Mouse (Mus musculus) kidney, adult 11 months (tissue): ENCODE data around the gene Izumo1.
A peak's percentile ranks its signal among the peaks of the same experiment; 100 is the strongest.

Experiments
- DNase-seq: peaks from one replicate; pipeline ENCODE4 v3.0.0; 2022

Gene Izumo1

DNA sequence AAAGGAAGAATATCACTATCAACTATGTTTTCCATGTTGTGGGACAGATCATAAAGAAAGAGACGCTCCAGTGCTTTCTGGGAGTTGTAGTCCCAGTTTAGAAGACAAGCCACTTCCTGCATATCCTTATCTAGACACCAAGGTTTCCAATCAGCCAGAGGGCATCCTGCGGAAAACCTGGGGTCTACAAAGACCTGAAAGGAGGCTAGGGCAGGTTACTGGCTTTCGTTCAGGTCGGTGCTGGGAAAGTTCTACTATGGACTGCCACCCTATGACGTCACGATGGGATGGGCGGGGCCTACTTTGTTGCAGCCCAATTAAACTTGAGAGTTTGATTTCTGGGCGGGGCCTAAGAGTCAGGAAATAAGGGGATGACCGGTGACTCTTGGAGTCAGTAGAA is at the start of gene Izumo1:
Izumo1 (plus strand) TSS at position 369 of the 400 bp plus-strand sequence.
- no peak for DNase-seq

DNA sequence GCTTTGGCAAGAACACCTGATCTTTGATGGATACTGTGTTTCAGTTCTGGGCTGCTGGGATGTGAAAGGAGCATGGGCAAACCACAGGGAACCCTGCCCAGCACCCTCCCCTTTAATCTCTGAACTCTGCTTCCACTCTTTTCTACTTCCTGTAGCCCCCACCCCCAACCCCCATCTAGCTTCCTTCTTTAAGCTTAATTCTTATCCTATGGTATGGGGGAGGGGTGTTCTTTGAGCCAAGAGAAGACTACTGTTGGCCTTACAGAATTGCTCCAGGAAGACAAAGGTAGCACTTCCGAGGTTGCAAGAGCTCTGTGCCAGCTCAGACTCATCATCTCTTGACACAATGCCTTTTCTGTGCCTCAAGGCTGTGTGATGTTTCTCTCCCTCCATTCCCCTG is 49.6 kb upstream of the Izumo1 start:
- no peak for DNase-seq

DNA sequence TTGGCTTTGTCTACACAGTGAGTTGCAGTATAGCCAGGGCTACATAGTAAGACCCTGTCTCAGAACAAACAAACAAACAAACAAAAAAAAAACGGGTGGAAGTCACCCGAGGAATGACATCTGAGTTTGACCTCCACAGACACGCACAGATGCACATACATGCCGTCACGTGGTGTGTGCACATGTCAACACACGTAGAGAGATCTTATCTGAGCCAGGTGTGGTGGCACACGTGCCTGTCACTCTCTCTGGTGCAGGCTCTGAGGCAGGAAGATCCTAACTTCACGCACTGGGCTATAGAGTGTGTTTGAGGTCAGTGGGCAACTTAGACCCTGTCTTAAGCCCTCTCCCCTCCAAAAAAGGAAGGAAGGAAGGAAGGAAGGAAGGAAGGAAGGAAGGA is 47.7 kb upstream of the Izumo1 start:
- peak; percentile 66 for DNase-seq

DNA sequence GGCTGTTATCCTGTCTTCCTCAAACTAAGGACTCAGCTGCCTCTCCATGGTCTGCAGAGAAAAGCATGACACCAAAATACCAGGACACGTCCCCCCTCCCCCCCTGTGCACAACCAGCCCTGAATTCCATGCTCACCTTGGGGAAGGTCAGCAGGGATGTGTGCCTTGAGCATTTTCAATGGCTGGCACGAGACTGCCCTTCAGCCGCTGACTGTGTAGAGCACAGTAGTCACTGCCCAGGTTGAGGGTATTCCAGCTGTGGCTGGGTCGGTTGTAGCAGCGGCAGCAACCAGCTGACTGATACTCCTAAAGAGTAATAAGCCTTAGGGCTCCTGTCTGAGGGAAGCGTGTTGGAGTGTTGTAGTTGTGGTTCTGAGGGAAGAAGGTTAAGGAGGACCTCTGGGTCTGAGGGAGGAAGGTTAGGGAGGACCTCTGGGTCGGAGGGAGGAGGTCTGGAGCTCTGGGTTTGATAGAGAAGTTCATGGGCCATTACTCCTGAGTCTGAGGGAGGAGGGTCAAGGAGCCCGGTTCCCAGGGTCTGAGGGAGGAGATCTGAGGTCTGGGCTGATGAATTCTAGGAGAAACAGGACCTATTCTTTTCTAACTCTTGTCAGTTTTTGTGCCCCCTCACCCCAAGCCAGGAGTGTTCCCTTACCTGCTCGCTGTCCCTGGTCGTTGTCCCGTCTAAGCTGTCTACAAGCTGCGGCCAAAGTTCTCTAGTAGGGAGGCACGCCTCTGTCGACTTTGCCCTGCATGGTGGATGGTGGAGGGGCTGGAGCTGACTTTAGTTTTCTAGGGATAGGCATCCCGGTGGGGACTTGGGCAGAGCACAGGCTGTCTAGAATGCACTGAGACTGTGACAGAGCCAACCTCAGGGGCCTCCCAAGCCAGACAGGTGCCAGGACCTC is 46.9 kb upstream of the Izumo1 start:
- DNase-seq: peak; percentile 82

DNA sequence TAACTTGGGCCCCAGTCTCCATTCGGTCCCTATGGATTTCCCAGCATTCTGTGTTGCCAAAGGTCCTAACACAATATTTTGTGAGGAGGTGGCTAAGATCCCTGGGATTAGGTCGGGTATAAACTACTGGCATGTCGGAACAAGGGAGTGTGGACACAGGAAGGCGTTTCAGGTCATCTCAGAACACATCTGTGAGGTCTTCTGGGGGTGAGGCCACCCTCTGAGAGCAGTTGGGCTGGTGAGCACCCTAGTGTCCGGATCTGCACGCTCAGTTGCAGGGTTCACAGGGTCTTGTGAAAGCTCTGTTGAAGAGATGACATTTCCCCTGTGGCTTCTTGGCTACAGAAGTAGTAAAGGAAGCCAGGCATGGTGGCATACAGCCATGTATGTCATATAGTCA is 35.7 kb upstream of the Izumo1 start:
- no peak for DNase-seq

DNA sequence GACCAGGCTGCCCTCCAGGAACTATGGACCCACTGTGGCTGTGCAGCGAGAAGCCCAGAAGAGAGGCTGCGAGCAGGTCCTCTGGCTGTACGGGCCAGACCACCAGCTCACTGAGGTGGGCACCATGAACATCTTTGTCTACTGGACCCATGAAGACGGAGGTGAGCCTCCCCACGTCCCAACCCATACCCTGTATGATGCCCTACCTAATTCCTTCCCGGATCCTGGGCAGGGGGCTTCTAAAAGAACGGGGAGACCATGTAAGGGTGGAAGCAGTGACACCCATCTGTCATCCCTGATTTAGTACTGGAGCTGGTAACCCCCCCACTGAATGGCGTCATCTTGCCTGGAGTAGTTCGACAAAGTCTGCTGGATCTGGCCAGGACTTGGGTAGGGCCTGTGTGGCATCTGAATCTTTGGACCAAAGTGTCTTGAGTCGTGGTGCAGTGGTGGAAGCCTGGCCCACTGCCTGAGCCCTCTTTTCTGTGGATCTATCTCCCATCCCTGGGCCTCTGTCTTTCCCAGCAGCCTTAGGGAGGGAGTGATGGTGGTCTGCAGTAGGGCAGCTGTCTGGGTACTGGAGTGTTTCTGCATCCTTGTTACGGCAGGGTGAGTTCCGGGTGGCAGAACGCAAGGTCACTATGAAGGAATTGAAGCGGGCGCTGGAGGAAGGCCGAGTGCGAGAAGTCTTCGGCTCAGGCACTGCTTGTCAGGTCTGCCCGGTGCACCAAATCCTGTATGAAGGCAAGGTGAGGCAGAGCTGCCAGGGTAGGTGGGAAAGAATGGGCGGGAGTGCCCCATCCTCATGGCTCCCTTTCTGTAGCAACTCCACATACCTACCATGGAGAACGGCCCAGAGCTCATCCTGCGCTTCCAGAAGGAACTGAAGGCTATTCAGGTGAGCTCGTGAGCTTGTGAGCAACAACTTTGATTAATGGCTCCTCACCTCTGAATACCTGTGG is 33.7 kb upstream of the Izumo1 start:
- no peak for DNase-seq

DNA sequence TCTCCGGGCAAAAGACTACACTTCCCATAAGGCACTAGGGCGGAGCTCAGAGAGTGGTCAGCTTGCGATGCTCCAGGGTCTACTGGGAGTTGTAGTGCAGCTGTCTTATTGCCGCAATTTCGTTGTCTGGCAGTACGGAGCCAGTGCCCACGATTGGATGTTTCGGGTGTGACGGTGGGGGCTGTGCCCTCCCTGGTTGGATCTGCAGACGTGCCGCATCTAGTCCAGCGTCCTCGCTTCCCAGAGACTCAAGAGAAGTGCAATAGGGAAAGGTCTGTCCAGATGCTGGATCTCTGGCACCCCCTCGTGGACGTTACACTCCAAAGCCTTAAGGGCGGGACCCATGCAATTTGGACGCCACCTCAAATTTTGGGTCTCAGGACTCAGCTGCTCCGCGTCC is 32.4 kb upstream of the Izumo1 start:
- DNase-seq: peak; percentile 97

DNA sequence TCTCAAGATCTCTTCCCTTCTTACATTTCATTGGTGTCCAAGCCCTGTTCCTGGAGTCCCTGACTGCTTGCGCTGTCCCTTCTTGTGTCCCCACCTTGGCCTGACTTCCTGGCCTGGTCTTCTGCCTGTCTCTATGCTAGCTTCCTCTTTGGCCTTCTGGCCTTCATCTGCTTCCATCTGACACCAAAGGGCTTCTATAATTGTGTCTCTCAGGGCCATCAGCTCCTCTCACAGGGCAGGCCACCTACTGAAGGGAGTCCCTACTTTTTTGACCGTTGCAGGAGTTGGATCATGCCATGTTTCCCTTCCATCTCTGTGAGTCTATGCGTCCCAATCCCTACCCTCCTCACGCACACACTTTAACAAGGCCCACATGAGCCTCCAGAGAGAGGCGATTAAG is 31.7 kb upstream of the Izumo1 start:
- DNase-seq: no peak

DNA sequence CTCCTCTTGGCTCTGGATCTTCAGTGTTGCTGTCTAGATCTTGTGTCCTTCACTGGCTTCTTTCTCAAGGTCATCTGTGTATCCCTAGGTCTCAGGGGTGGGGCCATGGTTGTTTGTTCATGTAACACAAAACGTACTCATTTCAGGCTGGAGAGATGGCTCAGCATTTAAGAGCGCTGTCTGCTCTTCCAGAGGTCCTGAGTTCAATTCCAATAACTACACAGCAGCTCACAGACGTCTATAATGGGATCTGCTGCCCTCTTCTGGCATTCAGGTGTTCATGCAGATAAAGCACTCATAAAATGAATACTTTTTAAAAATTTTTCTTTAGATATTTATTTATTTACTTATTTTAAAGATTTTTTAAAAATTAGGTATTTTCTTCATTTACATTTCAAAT is 30.7 kb upstream of the Izumo1 start:
- no peak for DNase-seq

DNA sequence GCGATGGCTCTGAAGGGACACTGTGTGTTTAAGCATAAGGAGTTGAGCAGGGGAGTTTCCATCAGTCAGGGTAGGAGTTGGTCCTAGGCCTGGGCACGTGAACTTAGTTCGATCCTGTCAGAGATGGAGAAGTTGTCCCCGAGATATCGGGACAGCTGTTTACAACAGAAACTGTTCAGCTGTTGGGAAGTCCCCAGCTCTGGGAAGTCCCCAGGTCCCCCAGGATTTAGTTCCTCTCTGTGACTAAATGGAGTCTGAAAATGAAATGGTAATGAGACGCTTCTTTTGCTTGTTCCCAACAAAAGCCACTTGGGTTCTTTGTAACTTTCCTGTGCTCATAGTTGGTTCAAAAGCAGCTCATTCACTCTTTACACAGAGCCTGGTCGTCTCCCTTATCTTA is 29.7 kb upstream of the Izumo1 start:
- DNase-seq: no peak

DNA sequence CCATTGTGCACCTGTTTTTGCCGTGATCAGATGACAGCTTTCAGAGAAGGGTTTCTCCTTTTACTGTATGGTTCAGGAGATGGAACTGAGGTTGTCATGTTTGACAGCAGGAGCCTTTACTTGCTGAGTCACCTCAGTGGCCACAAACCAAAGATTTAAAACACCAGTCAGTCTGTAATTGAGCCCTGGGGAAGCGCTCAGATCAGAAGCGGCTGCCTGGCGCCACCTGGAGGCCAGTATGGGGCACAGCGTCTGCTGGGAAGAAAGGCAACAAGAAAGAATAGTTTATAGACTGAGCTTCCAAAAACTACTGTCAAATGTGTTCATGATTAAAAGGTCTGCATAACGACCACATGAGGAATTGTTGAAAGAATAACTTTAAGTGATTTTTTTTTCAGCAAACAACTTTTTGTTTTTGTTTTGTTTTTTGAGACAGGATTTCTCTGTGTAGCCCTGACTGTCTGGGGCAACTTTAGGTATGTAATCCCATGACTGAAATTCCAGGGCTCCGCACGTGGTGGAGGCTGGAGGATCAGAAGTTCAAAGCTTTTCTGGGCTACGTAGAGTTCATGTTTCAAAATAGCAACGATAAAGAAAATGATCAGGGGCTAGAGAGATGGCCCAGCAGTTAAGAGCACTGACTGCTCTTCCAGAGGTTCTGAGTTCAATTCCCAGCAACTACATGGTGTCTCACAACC is 28.3 kb upstream of the Izumo1 start:
- no peak for DNase-seq

DNA sequence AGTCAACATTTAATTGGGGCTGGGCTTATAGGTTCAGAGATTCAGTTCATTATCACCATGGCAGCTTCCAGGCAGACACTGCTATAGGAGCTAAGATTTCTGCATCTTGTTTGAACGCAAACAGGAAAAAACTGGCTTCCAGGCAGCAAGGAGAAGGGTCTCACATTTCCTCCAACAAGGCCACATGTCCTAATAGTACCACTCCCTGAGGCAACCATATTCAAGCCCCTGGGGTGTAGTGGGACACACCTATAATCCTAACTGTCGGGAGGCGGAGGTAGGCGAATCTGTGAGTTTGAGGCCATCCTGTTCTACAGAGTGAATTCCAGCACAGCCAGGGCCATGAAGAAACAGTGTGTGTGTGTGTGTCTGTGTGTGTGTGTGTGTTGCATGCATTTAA is 26.4 kb upstream of the Izumo1 start:
- DNase-seq: no peak

DNA sequence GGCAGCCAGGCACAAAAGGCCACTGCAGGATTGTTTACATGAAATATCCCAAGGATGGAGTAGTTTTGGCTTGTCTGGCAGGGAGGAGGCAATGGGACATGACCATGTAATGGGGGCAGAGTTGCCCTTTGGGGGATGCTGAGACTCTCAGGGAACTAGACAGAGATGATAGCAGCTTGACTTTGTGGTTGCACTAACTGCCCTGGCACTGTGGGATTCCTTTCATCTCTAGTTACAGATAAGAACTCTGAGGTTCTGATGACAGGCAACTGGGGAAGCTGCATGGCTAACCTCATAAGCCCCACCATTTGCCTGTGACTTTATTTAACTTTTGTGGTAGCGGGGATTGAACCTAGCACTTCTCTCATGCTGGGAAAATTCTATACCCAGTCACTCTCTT is 25.5 kb upstream of the Izumo1 start:
- no peak for DNase-seq

DNA sequence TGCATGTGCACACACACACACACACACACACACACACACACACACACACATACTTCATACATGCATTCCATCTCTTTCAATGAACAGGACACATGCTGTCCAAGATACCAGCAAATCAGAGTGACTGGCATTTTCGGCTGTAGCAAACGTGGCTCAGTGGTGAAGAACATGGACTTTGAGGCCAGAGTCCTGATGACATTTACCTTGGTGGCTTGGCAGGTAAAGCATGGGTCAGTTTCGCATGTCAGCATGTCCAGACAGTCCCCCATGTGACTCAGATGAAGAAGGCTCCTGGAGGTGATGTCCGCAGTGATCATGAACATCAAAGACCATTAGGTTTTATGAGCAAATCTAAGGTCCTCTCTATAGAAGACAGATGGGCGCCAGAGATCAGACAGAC is 24.6 kb upstream of the Izumo1 start:
- no peak for DNase-seq

DNA sequence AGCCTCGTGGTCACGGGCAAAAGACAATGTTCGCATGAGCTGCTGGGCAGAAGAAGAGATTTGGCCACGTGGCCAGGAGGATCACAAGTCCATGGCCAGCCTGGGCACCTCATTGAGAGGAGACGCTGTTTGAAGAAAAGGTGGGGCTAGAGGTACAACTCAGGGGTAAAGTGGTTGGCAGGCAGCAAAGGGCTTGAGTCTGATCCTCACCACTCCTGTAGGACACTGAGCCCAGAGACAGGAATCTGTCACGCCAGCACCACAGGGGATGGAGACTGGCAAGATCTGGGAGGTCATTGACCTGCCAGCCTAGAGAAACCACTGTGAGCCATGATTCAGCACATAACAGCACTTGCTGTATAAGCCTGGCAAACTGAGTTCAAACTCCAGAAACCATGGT is 24.1 kb upstream of the Izumo1 start:
- peak; percentile 71 for DNase-seq

DNA sequence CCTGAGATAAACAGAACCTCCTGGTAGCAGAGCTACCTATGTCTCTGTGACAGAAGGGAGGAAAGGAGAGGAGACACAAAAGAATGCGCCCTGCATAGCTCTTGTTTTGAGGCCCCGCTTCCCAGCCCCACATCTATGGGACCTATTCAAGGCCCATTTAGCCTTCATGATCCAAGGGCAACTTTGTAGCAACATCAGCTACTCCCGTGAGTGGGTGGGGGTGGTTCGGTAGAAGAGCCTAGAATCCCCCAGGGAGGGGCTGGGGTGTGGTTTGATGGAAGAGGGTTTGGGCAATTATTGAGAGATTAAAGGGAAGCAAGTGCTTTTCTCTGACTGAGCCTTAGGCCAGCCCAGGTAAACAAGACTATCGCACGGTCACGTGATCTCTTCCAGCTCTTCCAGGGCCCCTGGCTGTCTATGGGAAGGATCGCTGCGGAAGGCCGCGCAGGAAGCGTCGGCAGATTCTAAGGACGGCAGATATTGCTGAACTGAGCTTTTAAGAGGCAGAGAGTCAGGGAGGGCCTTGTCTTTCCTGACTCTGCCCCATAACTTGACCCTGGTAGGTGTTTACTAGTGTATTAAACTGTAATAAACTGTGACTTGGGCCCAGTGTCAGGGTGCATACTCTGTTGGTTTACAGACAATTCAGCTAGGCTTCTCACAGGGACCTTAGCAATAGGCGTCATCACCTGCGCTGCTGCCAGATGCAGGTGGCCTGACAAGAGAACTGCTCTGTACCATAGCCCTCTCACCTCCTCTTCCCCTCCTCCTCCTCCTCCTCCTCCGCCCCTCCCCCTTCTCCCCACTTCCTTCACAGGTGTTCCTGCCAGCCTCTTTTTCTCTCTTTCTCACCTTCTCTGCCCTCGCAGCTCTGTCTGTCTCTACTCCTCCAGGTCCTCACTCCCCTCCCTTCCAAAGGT is 22.4 kb upstream of the Izumo1 start:
- no peak for DNase-seq

DNA sequence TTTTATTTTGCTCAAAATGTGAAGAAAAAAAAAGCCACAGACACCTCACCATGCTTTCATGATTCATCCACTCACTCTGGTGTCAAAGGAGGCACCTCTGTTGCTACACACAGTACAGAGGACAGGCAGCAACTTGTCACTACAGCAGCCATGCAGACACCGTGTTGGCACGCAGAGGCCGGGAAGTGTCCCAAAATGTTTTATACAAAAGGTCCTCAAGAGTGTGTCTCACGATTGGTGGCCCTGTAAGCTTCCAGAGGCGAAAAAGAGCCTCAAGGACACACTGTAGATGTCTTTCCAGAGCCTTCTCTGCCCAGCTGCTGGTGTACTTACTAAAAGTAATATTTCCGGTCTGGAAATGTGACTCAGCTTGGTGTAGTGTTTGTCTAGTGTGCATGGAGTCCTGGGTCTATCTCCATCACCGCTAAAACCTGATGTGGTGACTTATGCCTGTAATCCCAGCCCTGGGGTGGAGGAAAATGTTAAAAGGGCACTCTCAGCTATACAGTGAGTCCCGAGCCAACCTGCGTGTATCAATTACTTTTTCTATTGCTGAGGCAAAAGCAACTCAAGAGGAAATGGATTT is 15.8 kb upstream of the Izumo1 start:
- no peak for DNase-seq

DNA sequence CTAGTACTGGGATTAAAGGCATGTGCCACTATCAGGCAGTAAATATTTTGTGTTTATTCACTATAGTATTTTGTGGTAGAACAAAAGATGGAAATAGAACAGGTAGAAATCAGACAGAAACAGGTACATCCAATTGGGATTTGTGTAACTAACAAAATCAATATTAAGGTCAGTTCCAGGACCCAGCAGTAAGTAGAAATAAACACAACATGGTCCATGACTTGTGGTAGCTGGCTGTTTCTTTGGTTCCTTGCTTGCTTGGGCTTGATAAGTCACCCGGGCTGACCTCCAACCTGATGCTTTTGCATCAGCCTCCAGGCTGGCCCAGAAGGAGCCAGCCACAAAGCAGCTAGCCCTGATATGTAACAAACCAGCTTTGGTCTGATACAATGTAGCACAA is 12.1 kb upstream of the Izumo1 start:
- no peak for DNase-seq

DNA sequence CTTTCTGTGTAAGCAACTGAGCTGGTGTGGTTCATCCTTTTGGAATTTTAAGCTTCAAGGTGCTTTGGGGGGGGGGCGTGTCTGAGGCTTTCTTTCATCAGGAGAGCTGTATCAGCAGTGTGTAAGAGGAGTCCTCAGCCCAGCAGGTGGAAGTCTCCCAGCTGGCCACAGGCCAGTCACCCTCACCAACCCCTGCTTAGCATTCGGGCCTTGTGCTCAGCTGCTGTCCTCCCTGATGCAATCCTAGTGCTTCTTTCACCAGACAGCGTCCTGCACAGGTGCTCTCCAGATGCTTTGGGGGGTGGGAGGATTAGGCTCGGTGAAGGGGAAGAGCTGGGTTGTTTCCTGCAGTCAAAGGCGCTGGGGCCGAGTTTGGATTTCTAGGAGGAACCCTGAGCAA is 5.3 kb upstream of the Izumo1 start:
- no peak for DNase-seq

DNA sequence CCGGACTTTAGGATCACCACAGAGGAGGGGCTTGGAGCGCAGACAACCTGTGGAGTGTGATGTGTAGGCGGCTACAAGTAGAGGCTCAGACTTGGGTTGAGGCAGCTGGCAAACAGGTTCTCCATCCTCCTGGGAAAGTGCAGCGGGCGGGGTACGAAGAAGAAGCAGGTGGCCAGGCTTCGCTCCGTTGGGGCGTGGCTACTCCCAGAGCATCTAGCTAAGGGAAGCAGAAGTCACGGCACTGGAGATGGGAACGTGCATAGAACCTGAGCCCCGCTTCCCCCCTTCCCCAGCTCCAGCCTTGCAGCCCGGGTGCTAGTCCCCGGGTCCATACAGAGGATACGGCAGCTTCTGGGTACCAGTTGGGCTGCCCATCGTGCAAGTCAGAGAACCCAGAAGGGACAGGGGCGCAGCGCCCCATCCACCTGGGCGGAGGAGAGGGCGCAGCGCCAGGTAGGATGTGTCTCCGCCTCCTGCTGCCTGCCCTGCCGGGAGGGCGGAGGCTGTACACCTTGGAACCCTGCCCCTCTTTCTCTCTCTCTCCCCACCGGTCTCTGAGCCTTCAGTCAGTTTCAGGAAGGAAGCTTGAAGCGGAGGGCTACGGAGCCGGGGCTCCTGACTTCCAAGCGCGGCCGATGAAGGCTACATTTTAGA is 4.4 kb upstream of the Izumo1 start, which contains the start of gene Fut1:
Fut1 (plus strand) TSS at position 248 of the 654 bp plus-strand sequence.
- DNase-seq: no peak

DNA sequence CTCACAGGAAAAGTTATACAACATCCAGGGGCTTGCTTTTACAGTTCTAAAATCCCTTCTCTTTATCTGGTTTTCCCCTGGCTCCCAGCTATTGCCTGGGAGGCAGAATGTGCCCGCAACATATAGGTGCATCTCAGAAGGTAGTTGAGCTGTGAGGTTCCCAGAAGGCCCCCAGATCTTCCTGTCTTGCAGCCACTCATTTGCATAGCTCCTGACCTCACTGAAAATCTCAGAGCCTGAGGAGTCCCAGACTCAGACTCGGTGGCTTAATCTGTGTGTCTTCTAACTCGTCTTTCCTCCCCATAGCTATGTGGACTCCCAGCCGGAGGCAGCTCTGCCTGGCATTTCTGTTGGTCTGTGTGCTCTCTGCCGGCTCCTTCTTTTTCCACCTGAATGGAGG is 3.3 kb upstream of the Izumo1 start:
- DNase-seq: no peak
